Mouse (Mus musculus): ENCODE measurements around the gene Ttc9c. TPM values are rescaled to one million over a fixed set of nuclear protein-coding genes. Genes with fewer than 3 reads are reported as not detected.

Ttc9c gene
- polyA plus RNA-seq, 2 experiments: 16.9 to 17.1 TPM

GRCm38 (mm10) chr19:8844371-8845129 lies 25.4 kb upstream of the Ttc9c start:
- Histone ChIP-seq H3K4me3 (ENCODE audit: insufficient read depth in 1 of 2, low read depth in 2 of 2, low read length in 2 of 2) (no peak overlapping the region), H3K36me3 (replicated peaks; ENCODE audit: control insufficient read depth, insufficient read depth, low read depth) (peaks cover 8% of the 10 kb centered on the region), H3K4me1 (replicated peaks; ENCODE audit: control insufficient read depth in 2 of 2, insufficient read depth in 2 of 2, low read length in 1 of 2) (peaks cover 0 to 12% of the 10 kb centered on the region in 2 experiments; a peak in 3 of 4 replicates), H3K9me3 (ENCODE audit: control insufficient read depth, low read length) (no peaks in the 10 kb centered on the region), H3K27me3 (ENCODE audit: control insufficient read depth, insufficient read depth, low read length) (no peaks in the 10 kb centered on the region), H3K27ac (no peak overlapping the region), H3K9ac (replicated peaks) (no peak overlapping the region), H3K4me2 (ENCODE audit: low read depth) (no peak overlapping the region)
- TF ChIP-seq CTCF (IDR thresholded peaks at IDR 0.05; ENCODE audit: low read depth): peak; percentile 79
- TF ChIP-seq EP300 (IDR thresholded peaks at IDR 0.05; ENCODE audit: low read depth): no peak
- ATAC-seq (ENCODE audit: insufficient read depth) (no peak), DNase-seq (ENCODE audit: low read depth in 3 of 3, low spot score in 3 of 3) (peak; percentile 47 to 66 (median 54))
- WGBS (ENCODE audit: insufficient replicate concordance): 62% methylated on average over 5 of the region's 5 CpGs

- Histone ChIP-seq H3K4me2 (ENCODE audit: low read depth) (no peak overlapping the region), H3K27me3 (ENCODE audit: control insufficient read depth, insufficient read depth, low read length) (no peaks in the 10 kb centered on the region), H3K4me3 (ENCODE audit: insufficient read depth in 1 of 2, low read depth in 2 of 2, low read length in 2 of 2) (no peak overlapping the region), H3K27ac (no peak overlapping the region), H3K9ac (replicated peaks) (no peak overlapping the region), H3K9me3 (ENCODE audit: control insufficient read depth, low read length) (no peaks in the 10 kb centered on the region), H3K4me1 (replicated peaks; ENCODE audit: control insufficient read depth in 2 of 2, insufficient read depth in 2 of 2, low read length in 1 of 2) (peaks cover 4 to 24% of the 10 kb centered on the region in 2 experiments), H3K36me3 (replicated peaks; ENCODE audit: control insufficient read depth, insufficient read depth, low read depth) (peaks cover 8% of the 10 kb centered on the region)
- DNase-seq (ENCODE audit: low read depth in 3 of 3, low spot score in 3 of 3) (no peak), ATAC-seq (ENCODE audit: insufficient read depth) (no peak)
- 69% methylated on average over 6 of the region's 6 CpGs for WGBS (ENCODE audit: insufficient replicate concordance)
- no peak for TF ChIP-seq EP300 (IDR thresholded peaks at IDR 0.05; ENCODE audit: low read depth)
- no peak for TF ChIP-seq CTCF (IDR thresholded peaks at IDR 0.05; ENCODE audit: low read depth)
Observed at GRCm38 (mm10) chr19:8842961-8843360, 23.8 kb upstream of the Ttc9c start.

- H3K9ac ChIP-seq (replicated peaks): peak overlapping the region; percentile 51
- H3K4me2 ChIP-seq (ENCODE audit: low read depth): peak overlapping the region; percentile 64
- TF ChIP-seq EP300 (IDR thresholded peaks at IDR 0.05; ENCODE audit: low read depth) (no peak), CTCF (IDR thresholded peaks at IDR 0.05; ENCODE audit: low read depth) (no peak)
- no peak overlapping the region for H3K27ac ChIP-seq
- ATAC-seq (ENCODE audit: insufficient read depth) (no peak), DNase-seq (ENCODE audit: low read depth in 3 of 3, low spot score in 3 of 3) (no peak)
- H3K36me3 ChIP-seq (replicated peaks; ENCODE audit: control insufficient read depth, insufficient read depth, low read depth): no peaks in the 10 kb centered on the region; the same call in none of the 2 replicates
- 73% methylated on average over 7 of the region's 7 CpGs for WGBS (ENCODE audit: insufficient replicate concordance)
- H3K4me3 ChIP-seq (ENCODE audit: insufficient read depth in 1 of 2, low read depth in 2 of 2, low read length in 2 of 2): peak overlapping the region; percentile 55 to 56; a peak in 3 of 4 replicates
- no peaks in the 10 kb centered on the region for H3K27me3 ChIP-seq (ENCODE audit: control insufficient read depth, insufficient read depth, low read length)
- H3K4me1 ChIP-seq (replicated peaks; ENCODE audit: control insufficient read depth in 2 of 2, insufficient read depth in 2 of 2, low read length in 1 of 2): peaks cover 4 to 28% of the 10 kb centered on the region in 2 experiments
- H3K9me3 ChIP-seq (ENCODE audit: control insufficient read depth, low read length): no peaks in the 10 kb centered on the region
Observed at GRCm38 (mm10) chr19:8841012-8841411, 21.9 kb upstream of the Ttc9c start.

GRCm38 (mm10) chr19:8839908-8840791 lies 21.0 kb upstream of the Ttc9c start:
- Histone ChIP-seq H3K4me2 (ENCODE audit: low read depth) (peak overlapping the region; percentile 64), H3K36me3 (replicated peaks; ENCODE audit: control insufficient read depth, insufficient read depth, low read depth) (peaks cover 2% of the 10 kb centered on the region; the same call in 1 of the 2 replicates), H3K4me3 (ENCODE audit: insufficient read depth in 1 of 2, low read depth in 2 of 2, low read length in 2 of 2) (peak overlapping the region; percentile 55 to 56), H3K27ac (0 out of 2 replicates have a peak overlapping the region, but pooled peaks have one; percentile 8), H3K4me1 (replicated peaks; ENCODE audit: control insufficient read depth in 2 of 2, insufficient read depth in 2 of 2, low read length in 1 of 2) (peaks cover 4 to 28% of the 10 kb centered on the region in 2 experiments), H3K9me3 (ENCODE audit: control insufficient read depth, low read length) (no peaks in the 10 kb centered on the region), H3K9ac (replicated peaks) (peak overlapping the region; percentile 51), H3K27me3 (ENCODE audit: control insufficient read depth, insufficient read depth, low read length) (no peaks in the 10 kb centered on the region)
- 26% methylated on average over 29 of the region's 29 CpGs for WGBS (ENCODE audit: insufficient replicate concordance)
- TF ChIP-seq EP300 (IDR thresholded peaks at IDR 0.05; ENCODE audit: low read depth) (no peak), CTCF (IDR thresholded peaks at IDR 0.05; ENCODE audit: low read depth) (peak; percentile 17; the same call in 1 of the 2 replicates)
- ATAC-seq (ENCODE audit: insufficient read depth) (peak; percentile 67), DNase-seq (ENCODE audit: low read depth in 3 of 3, low spot score in 3 of 3) (peak in 2 of 3 experiments; percentile 60 to 61)
